Mouse (Mus musculus) E14TG2a.4 (cell line): ENCODE measurements around the gene Ell2.

Experiments
- CTCF ChIP-seq: conservative IDR thresholded peaks from 2 replicates; pipeline ENCODE4 v1.5.1; 2014; ENCODE audit warnings: low read length
- NANOG ChIP-seq: IDR thresholded peaks from 2 replicates; pipeline ENCODE4 v1.6.1; 2014; ENCODE audit warnings: borderline replicate concordance, low read length, mixed read lengths

- TF ChIP-seq CTCF = no peak
- no peak for TF ChIP-seq NANOG
Measured at GRCm38 (mm10) chr13:75760859-75761548, 54.4 kb downstream of the Ell2 start.
